Mouse (Mus musculus): ENCODE measurements around the gene Caly.
A peak's percentile ranks its signal among the peaks of the same experiment; 100 is the strongest.

Gene Caly

DNA sequence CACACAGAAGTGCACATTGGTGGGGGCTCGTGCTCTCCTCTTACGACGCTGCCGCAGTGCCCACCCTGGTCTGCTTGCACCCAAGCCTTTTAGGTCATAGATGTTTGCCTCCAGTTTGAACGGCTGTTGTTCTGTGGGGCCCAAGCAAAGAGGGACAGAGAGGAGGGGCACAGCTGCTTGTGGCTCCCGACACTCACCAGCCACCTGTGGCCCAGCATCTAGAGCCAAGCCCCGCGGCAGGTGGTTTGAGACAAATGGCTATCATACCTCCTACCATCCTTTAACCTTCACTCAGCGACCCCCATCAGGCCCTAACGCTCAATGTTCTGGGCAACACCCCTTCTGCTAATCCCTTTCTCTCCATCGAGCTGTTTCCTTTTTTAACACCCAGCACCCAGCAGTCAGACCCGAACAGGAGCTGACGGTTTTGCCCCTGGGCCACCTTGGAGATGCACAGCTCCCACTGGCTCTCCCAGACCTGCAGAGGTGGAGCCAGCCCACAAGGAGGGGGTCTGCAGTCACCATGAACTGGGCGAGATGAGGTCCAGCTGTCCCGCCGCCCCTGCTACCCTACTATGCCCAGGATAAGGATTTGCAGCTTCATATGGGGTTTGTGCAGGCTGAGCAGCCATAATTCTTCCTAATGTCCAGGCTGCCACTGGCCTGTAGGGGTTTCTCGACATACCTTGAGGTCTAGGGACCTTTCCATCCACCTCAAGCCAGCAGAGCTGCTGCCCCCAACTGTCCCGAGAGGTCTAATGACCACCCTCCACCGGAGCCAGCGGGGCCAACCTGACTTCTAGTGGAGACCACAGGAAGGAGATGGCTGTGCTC lies 723 bp downstream of the Caly start:
- DNase-seq: no peak

DNA sequence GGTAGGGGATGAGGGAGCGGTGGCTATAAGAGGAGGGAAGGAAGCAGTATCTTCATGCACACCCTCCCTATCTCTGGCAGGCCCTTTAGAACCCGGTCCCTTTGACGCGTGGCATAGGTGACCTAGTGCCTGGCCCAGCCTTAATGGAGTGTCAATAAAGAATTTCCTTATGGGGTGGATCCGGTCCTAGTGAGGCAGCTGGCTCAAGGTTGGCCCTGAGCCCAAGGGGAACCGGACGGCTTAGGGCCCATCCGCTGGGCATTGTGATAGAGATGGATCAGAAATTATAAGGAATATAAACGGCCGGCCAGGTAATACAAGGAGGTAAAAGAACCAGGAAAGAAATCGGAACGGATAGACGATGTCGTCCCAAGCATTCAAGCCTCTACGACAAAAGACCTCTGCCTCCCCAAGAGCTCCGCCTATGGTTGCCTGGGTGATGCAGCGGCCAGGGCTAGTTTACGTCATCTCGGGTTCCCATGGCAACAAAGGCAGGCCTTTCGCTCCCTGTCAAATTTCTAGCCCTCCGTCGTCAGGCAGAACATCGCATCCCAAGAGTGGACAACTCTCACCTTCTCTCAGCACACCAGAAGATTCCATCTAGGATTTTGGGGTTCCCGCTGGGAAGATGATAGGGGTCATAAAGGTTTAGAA lies 1.7 kb downstream of the Caly start:
- peak; percentile 95 for DNase-seq

DNA sequence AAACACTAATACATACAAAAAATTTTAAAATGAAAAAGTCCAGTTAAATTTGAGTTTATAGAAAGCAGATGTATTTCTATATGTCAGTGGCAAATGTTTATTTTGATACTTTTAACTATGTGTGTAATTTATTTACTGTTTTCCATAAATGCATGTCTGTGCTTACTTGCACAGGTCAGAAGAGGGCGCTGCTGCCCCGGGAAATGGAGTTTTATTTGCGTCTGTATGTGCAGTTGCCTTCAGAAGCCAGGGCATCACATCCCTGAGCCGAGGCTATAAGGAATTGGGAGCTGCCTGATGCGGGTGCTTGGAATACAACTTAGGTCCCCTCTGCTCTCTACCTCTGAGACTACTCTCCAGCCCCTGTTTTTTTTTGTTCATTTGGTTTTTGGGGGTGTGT lies 3.6 kb downstream of the Caly start:
- DNase-seq: no peak

DNA sequence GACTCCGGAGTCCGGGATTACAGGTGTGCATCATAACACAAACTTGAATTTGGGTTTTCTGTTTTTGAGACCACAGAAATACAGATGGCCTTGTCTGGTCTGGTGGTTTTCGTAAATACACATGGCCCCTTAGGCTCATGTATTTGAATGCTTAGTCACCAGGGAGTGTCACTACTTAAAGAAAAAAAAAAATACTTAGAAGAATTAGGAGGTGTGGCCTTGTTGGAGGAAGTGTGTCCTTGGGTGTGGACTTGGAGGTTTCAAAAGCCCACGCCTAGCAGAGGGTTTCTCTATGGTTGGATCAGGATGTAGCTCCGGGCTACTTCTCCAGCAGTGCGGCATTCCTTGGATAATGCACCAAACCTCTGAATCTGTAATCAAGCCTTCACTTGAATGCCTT lies 4.7 kb downstream of the Caly start:
- DNase-seq: no peak

DNA sequence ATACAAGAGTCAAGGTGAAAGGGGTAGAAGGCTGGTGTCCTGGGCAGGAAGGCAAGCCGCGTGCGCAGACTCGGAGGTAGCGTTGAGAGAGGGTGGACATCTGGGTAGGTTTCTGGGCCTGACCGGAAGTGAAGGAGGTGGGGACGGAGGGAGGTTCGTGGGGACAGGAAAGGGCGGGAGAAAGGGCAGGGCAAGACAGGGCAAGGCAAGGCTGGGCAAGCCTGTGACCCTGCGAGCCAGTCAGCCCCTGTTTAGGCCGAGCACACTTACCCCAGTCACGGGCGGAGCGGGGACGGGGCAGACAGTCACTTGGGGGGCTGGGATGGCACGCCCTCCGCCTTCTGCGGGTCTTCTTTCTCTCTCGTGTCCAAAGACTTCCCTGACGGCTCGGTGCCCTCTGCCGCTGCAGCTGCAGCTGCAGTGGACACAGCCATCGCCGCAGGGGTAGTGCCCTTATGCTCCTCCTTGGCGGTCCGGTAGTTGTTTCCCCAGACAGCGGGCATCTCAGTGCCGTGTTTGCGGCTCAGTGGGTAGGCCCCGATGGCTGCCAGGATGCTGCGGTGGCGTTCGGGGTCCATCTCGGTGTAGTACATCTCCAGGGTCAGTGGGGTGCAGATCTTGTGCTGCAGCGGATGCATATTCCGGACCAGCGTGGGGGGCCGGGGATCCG lies 12.2 kb downstream of the Caly start:
- peak; percentile 95 for DNase-seq

DNA sequence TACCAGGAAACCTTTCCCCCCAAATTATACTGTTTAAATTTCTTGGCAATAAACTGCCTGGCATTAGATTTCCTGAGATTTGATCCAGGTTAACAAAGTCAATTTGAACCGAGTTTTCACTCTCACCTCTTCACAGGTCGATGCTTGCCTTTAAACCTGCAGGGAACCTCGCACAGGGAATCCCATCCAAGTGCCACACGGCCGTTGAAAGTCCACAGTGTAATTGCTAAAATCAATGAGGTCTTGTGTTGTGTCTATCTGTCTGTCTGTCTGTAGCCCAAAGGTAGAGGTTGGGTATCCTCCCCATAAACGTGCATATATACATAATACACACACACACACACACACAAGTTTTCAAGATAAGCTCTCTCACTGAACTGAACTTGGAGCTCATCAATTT lies 15.0 kb downstream of the Caly start:
- DNase-seq: no peak

DNA sequence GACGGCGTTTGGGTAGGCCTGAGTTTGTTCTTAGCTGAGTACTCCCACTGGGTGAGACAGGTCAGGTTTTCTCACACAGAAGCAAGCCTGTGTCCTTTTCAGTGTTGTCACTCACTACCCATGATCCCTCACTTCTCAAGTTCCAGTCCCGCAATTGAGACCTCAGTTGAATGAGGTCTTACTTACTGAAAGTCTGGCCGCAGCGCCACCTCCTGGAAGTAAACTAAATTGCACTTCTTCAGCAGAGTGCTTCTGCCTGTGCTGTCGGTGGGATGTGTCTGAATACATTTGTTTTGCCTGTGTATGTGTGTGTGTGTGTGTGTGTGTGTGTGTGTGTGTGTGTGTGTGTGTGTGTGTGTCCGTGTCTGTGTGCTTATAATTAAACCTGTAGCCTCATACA lies 19.3 kb downstream of the Caly start:
- no peak for DNase-seq

DNA sequence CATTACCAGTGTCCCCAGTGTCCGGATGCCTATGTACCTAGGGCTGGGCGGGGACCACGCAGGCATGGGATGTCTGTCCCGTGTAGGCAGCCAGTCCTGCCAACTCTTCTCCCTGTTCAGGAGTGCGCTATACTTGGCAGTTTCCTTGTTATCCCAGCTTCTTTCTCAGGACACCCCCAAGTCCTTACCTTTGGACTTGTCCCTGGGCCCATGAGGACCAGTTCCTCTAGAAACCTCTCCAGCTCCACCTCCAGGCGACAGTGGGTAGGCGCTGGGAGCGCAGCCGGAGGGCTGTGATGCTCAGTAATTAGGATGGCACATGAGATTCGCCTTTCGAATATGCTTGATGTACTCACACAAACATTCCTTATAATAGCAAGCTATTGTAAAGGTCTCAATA lies 20.0 kb downstream of the Caly start:
- no peak for DNase-seq

DNA sequence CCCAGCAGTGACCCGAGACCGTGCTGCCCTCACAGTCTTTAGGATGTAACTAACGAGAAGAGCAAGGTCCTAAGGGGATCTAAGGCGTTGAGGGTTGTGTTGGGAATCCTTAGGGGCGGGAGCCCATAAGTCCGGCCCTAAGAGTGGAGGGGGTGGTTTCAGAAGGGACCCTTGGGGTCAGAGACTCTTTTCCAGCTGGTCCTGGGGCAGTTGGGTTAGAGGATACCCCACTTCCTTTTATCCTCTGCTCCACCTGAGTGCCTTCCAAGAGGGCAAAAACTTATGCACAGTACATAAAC lies 20.6 kb downstream of the Caly start:
- no peak for DNase-seq

DNA sequence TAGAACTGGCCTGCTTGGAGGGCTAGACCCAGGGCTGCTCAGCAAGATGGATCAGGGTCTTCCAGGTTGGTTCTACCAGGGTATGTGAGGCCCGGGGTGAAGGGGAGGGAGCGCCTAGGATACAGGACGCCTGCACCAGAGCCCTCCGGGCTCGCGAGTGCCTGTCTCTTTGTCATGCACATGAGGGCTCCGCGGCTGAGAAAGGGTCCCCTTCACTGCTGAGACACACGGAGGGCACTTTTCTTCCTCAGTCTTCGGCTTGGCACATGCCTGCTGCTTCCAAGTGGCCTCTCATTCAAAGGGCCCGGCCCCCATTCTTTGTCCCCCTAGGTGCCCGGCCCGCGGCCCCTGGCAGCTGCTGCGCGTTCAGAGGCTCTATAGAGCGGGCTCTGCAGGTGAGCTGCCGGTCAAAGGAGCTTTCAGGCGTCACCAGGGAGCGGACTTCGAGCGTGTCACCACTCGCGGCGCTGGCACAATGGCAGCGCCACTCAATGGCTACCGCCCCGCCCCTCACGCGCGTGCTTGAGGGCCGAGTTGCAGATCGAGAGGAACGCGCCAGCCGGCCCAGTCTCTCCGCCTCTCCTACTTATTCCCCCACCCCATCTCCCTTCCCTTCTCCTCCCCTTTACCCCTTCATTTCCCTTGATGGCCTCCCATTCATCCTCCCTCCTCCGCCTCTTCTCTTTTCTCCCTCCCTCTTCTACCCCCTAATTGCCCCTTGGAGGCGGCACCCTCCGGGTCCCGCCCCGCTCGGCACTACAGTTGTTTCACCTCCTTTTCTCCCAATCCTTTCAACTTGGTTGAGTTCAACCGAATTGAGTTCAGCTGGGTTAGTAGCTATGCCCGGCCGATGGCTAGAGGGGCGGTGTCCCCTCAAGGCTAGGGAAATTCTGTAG lies 21.2 kb downstream of the Caly start:
- no peak for DNase-seq

DNA sequence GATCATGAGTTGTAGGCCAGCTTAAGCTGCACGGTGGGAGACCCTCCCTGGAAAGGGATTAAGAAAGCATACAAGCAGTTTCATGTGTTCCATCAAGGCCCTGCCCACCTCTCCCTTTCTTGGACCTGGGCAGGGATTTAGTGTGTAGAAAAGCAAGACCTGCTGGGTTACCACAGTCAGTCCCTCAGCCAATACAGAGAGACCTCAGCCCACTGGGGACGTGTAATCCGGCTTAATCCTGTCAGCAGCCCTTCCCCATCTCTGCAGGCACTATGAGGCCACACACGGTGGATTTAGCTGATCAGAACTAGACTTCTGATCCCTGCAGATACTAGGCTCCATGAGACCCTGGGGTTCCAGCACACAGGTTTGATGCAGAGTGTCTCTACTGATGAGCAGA lies 22.7 kb downstream of the Caly start:
- no peak for DNase-seq

DNA sequence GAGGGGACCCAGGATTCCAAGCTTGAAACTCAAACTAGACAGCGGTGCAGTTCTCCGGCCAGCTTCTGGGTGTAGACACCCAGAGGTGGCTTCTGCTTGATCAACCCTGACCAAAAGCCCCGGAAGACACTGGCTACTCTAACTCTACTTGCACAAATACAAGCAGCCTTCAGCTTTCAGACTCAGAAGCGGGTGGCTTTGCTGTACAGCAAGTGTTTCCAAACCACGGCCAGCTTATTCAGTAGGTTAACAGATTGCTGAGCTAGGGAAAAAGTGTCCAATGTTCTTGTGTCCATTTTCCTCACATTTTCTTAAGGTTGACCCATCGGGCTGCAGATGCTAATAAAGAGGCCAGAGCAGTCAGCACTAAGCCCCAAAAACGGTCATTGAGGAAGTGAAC lies 23.8 kb downstream of the Caly start:
- no peak for DNase-seq

DNA sequence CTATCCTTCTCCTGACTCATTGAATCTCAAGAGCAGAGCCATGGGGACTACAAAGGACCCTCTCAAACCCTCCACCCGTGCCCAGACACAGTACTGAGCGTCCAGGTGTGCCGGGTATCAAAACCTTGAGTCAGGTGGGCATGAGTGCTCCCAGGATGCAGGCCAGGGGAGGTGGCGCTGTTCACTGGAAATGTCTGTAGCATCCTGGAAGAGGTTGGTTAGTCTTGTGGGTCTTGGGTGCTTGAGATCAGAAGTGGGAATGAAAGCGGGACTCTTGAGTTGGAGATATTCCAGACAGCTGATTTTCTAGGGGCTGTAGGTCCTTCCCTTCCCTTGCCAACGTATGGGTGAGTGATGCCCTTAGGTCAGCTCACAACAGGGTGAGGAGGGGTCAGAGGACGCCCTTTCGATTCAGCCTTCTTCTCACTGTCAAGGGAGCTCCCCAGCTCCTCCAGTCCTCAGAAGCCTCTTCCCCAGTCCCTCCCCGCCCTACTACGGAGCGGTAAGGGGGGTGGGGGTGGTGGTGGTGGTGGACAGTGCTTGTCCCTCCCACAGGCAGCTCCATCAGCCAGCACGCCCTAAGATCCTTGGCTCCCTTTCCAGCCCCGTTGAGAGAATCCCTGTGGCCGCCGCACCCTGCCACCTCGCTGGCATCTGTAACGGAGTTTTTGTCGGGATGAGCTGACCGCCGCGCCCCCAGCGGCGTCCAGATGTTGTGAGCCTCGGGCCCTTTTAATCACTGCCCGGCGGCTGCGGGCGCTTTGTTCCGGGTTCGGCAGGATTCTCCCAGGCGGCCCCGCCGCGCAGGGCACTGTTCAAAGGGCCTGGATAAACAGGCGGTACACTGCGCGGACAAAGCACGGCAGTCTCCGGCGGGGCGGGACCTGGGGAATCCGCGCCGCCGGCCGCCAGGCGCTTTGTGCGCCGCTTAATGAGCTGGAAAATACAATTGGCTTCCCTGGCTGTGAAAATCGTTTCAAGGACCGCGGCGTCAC lies 24.6 kb downstream of the Caly start:
- peak; percentile 89 for DNase-seq

DNA sequence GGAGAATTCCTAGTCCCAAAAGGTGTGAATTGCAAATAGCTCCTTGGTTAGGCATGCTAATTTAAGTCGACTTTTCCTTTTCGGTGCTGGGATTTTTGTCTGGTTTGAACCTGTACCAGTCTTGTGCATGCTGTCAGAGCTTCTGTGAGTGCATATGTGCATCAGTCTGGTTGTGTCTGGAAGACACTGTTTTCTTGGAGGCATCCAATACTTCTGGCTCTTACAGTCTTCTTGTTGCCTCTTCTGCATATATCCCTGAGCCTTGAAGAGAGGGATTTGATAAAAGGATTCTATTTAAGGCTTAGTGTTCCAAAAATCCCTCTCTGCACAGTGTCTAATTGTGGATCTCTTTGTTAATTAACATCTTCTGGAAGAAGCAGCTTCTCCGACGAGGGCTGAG lies 28.2 kb downstream of the Caly start:
- DNase-seq: no peak

DNA sequence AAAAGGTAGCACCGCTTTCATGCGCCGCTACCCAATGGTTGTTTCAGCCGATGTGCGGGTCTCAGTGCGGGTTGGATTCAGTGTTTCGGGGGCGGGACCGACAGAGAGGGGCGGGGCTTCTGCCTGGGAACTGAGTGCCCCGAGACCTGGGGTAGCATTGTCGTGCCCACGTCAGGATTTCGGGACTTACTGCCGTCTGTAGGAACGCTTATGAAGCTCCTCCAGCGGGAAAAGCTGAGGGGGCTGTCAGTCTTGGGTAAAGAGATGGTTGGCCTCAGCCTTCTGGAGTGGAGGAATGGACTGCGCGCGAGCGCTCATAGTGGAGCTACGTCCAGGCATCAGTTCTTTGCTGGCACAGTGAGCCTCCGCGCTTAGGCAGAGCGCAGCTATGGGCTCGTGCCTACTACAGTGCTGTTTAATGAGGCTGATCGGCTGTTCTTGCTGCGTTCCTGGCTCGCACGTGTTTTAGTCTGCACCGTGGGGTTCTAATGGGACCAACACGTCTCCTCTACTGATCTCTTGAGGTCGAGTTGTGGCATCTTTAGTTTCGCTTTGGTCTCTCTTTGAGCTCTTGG lies 33.1 kb downstream of the Caly start:
- DNase-seq: peak; percentile 93

DNA sequence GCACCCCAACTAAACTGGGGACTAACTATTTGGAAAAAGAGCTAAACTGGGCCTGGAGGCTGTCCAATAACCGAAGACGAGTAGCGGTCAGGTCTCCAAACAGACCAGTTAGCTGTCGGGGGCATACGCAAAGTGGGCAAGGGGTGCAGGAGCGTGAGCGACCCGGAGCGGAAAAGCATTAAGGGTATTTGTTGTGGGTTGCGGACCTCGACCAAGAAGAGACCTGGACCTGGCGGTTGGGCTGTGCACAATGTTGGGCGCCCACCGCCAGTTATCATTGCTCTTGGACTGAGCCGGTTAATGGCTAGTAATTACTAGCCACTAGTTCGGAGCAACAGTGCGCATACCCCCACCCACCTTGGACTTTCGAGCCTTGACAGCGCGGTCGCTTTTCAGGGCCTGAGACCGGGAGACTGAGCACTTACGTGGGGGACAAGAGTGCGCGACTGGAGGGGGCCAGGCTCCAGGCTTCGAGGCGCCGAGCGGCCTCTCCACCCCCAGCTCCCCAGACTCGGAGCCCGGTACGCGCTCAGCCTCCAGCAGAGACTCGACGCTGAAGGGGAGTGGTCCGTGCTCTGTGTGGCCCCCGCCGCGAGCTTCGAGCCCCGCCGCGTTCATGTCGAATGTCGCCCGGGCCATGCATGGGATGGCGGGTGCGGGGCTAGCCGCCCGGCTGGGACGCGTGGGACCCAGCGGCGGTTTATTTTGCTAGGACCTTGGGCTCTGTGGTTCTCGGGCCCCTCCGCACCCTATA lies 33.8 kb downstream of the Caly start, which contains the start of gene Msx3:
Gene Msx3 (minus strand): TSS at position 729 of the 754 bp plus-strand sequence.
- no peak for DNase-seq

DNA sequence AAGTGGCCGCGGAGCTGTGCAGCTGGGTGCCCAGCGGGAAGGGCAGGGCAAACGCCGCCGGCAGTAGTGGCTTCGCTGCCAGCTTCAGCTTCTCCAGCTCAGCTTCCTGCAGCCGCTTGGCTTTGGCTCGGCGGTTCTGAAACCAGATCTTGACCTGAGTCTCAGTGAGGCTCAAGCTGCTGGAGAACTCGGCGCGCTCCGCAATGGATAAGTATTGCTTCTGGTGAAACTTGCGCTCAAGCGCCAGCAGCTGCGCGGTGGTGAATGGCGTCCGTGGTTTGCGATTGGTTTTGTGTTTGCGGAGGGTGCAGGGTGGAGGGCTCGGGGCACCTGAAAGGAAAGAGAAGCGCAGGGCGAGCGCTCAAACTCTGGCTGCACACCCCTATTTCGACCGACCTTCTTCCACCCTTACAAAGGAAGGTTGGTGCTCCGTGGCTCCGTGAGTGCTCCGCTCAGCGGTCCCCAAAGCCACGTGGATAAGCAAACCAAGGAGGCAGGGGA lies 34.5 kb downstream of the Caly start:
- no peak for DNase-seq

DNA sequence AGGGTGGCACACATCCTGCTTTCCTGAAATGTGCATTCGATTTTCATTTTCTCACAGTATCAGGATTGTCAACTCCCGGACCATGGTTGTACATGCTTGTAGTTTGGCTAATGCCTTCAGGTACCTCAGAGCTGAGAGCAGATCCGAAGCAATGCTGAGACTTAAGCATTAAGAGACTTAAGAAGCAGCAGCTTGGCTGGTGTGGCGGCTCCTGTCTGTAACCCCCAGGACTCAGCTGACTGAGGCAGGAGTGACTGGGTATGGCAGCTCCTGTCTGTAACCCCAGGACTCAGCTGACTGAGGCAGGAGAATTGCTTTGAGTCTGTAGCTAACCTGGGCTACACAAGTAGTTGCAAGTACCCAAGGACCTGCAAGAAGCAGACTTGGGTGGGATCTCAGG lies 36.8 kb downstream of the Caly start:
- DNase-seq: peak; percentile 66

DNA sequence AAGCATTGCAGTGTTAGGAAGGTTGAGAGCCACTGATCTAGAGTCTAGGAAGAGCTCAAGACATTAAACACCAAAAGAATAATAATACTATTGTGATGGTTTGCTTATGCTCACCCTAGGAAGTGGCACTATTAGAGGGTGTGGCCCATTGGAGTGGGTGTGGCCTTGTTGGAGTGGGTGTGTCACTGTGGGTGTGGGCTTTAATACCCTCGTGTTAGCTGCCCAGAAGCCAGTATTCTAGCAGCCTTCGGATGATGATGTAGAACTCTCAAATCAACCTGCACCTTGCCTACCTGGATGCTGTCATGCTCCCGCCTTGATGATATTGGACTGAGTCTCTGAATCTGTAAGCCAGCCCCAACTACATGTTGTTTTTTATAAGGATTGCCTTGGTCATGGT lies 39.6 kb downstream of the Caly start:
- DNase-seq: peak; percentile 67

DNA sequence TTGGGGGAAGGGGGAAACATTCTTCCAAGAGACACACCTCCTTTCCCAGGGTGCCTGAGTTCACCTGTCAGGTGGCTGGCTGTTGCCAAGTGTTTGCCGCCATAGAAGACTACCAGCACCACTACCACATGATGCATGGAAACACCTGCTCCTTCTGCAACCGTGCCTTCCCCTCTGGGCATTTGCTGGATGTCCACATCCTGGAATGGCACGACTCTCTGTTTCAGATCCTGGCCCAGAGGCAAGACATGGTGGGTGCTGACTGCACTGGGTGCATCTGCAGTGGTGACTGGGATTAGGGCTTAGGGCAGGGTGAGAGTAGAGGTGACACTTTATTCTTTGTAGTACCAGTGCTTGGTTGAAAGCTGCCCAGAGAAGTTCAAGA lies 45.2 kb downstream of the Caly start:
- peak; percentile 90 for DNase-seq

Measured in heart, adult 11 months (tissue).